Mouse (Mus musculus) erythroblast, adult 5-6 weeks (primary cell): ENCODE data around the gene Zfp28. TPM values are rescaled to one million over a fixed set of nuclear protein-coding genes. Genes with fewer than 3 reads are reported as not detected.
"Not testable (repeated sequence)": the region's sequence is repeated elsewhere in the genome, so short reads cannot be mapped to it uniquely, and the experiment has no call there.

Experiments used
- ATAC-seq: replicated peaks from 2 replicates; pipeline ENCODE4 v1.8.0; 2016; ENCODE audit warnings: moderate number of reproducible peaks, mild to moderate bottlenecking, moderate TSS enrichment, inconsistent platforms; ENCODE audit not compliant: poor library complexity, low FRiP score, severe bottlenecking
- total RNA-seq, 2 experiments: library from RNA; stranded (forward) in 1 of 2; stranded (reverse) in 1 of 2; fragments of 150-400 nt in 1 of 2; fragments of 200-764, 138-1000 nt in 1 of 2; gene quantifications; 2 replicates each; pipeline versions ENCODE4 v1.2.3 to v1.2.4; 2015 to 2017; ENCODE audit warnings: low replicate concordance in 2 of 2

The Zfp28 gene
- total RNA-seq (2015; ENCODE audit: low replicate concordance) (not detected in 2 replicates), total RNA-seq (2017; ENCODE audit: low replicate concordance) (9.6 TPM in 1 of 2 replicates, not detected in the other)

DNA sequence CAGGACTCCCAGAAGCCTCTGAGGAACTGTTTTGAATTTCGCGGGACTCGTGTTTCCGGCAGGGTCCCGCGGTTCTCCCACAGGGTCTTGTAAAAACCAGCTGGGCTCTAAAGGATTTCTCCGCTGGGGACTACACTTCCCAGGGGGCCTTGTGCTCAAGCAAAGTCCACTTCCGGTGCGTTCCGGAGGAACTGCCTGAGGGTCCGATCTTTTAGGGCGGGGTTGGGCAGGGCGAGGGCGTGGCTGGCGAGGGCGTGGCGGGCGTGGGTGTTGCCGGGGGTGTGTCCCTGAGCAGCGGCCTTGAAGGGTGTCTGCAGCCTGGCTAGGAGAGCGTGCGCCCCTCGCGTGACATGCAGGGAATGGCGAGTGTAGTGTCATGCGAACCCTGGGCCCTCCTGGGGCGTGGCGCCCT, at the start of gene Zfp28:
TSS of gene Zfp28 (plus strand) at position 252 of the 412 bp plus-strand sequence.
- ATAC-seq = peak; percentile 84

DNA sequence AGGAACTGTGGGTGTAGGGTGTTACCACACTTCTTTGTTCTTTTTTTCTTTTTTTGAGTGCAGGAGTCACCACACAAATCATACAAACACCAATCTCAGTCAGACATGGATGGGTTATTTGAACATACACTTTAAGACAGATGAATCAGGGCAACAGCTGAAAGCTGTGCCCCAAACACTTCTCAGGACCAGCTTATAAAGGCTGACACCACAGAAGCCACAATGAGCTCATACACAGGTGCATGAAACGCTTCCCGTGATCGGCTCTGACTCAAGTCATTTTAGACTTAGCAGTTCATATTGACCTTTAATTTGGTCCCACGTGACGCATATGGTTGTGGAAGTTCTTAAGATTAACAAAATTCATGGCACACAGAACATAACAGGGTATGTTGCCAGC, 43.2 kb upstream of the Zfp28 start:
- ATAC-seq = no peak

DNA sequence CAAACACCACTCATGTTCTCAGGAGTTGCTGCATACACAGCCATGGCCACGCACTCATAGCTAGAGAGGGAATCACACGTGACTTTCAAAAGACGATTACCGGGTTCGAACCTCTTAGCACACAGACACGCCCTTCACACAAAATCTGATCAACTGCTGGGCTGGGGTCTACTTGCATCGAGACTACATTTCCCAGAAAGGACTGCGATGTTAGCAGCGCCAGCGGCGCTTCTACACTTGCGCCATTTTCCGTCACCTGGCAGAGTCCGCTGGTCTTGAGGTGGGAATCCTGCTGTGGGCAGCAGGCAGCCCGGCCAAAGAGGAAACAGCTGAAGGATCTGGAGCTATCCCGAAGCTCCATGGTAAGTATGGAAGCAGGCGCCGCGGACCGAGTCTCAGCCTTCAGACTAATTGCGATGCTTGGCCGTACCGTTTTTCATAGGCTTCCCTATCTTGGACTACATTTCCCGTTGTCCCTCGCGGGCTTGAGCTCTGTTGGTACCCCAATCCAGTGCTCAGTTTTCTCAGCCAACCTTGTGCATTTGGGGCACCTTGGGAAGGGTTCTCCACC, 39.5 kb upstream of the Zfp28 start, which contains the start of gene Gm3854:
TSS of gene Gm3854 (plus strand) at position 259 of the 571 bp plus-strand sequence.
- no peak for ATAC-seq

DNA sequence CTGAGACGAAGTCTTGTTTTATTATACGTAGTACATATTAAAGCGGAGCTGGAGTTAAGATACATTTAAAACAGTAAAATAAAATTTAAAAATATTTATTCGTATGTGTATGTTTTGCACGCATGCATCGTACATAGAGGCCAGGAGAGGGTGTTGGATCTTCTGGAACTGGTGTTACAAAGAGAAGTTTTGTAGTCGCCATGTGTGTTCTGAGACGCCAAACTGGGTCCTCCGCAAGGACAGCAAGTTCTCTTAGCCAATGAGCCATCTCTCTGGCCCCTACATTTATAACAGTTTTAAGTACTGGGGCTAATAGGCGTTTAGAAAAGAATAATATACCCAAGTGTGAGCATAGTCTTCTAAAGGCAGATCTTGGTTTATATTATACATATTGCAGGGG, 39.0 kb upstream of the Zfp28 start:
- no peak for ATAC-seq

DNA sequence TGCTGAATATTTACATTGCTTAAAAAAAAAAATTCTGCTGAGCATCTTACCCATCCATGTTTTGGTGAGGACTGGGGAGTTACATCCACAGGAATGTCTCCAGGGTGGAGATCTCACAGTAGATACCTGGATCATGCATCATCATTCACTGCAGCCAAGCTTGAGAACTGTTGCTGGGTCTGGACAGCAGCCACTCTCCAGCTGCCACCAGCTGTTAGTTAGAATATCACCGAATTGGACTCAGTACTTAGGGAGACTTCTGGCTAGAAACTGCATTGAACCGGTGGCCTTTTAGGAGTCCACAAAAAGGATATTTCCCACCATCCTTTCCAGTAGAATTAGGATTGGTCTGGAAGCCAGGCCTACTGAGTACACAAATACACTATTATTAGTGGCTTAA, 25.0 kb upstream of the Zfp28 start:
- ATAC-seq = no peak

DNA sequence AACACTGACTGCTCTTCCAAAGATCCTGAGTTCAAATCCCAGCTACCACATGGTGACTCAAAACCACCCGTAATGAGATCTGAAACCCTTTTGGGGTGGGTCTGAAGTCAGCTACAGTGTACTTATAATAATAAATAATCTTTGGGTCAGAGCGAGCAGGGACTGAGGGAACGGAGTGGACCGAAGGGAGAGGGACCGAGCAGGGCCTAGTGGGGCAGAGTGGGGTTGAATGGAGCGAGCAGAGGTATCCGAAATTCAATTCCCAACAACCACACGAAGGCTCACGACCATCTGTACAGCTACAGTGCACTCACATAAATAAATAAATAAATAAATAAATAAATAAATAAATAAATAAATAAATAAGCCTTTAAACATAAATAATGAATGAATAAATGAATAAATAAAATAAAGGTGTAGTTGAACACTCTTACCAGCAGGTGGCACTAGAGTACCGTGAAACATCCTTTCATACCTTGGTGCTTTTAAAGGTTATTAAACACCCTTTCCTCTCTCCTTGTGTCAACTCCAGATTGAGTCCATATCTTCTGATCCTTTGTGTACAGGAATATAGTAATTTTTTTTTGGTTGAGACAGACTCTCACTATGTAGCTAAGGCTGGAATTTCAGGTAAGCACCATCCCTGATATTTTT, 24.0 kb upstream of the Zfp28 start:
- ATAC-seq = no peak

DNA sequence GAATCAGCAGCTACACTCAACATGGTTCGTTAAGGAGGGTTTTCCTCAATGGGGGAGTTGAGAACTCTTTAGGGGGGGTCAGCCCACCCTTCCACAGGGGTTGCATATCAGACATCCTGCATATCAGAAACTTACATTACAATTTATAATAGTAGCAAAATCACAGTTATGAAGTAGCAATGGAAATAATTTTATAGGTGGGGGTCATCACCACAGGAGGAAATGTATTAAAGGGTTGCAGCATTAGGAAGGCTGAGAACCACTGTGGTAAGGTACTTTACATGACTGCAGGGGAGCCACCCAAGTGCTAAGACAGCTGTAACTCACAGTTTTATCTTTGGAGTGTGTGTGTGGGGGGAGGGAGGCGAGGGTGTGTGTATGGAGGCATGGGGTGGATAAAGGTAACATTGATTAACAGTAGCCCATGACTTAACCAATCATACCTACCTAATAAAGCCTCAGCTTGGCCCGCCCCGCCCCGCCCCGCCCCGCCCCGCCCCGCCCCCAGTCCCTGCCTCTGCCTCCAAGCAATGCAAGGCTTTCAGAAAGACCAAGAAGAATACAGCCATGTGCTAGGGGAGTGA, 22.5 kb upstream of the Zfp28 start:
- no peak for ATAC-seq

DNA sequence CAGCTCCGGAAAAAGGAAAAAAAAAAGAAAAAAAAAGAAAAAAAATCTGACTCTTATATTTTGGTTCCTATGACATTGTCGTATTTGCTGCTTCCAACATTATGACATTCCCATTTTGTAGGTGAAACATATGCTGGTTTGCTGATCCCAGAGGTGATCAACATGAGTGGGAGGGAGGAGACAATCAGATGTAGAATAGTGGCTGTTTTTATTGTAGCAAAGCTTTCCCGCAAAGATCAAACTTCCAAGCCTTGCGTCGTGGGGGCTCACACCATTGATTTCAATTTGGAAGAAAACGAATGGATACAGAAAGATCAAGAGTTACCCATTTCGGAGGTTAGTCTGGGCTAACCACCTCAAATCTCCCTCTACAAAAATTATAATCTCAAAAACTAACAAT, 21.3 kb upstream of the Zfp28 start:
- no peak for ATAC-seq

DNA sequence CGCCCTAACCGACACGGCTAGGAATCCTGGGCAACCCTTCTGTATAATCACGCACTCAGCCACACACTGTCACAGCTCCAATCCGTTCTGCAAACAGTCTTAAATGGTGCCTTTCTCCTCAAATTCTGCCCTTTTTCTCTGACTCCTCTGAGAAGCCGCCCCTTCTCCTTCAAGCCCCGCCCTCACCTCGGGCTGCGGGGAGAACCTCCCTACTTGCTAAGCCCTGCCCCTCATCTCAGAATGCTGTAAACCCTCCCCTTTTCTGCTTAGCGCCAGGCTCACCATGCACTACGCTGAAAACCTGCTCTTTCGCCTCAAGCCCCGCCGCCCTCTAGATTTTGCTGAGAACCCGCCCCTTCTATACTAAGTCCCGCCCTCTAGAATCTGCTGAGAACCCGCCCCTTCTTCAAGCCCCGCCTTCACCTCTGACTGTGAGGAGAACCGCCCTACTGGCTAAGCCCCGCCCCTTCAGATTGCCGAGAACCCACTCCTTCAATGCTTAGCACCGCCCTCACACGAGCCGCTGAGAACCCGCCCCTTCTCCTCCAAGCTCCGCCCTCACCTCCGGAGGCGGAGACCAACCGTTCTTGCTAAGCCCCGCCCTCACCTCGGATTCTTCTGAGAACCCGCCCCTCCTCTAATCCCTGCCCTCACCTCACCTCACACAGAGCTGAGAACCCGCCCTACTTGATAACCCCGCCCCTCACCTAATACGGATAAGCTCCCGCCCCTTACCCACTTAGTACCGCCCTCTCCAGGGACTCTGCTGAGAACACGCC, 20.6 kb upstream of the Zfp28 start:
- peak; percentile 75 for ATAC-seq

DNA sequence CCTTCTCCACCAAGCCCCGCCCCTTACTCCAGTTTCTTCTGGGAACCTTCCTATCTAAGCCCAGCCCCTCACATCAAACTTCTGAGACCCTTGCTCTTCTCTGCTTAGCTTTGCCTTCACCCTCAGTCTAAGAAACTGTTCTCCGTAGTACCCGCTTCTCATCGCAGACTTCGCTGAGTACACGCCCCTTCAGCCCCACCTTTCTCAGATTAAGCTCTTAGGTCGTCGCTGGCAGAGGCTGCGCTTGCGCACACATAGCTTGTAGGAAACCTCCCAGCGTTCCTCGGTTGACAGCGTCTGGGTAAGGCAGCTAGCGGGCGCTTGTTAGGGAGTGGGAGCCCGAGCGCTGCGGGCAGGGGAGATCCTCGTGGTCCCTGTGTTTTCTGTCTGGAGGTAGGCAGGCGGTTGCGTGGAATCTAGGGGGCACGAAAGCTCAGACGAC, 20.0 kb upstream of the Zfp28 start, which contains the start of gene Zfp78:
TSS of gene Zfp78 (plus strand) at position 234 of the 442 bp plus-strand sequence.
- ATAC-seq = peak; percentile 82

DNA sequence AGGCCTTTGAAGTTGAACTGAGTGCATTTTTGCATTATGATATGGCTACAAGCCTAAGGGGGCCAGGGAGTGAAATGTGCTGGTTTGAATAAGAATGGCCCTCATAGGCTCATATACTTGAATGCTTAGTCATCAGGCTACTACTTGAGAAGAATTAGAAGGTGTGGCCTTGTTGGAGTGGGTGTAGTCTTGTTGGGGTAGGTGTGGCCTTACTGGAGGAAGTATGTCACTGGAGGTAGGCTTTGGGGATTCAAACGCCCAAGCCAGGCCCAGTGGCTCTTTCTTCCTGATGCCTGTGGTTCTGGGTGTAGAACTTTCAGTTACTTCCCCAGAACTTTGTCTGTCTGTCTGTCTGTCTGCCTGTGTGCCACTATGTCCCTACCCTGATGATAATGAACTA, 18.3 kb upstream of the Zfp28 start:
- no peak for ATAC-seq

DNA sequence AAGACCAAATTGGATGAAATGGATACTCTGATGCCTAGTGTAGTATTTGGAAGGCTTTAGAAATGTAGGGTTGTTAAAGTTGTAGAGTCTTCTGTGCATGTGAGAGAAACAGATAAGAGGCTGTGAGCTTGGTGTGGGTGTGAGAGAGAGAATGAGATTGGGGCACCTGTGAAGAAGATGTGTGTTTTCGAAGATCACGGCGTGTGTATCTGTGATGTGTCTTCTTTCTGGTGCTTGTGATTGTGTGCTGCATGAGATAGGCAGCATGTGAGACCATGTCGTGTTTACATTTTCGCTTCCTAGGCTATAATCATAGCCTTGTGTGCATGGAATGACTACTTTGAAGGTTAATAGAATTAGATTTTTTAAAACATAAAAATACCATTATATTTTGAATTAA, 15.9 kb upstream of the Zfp28 start:
- no peak for ATAC-seq

DNA sequence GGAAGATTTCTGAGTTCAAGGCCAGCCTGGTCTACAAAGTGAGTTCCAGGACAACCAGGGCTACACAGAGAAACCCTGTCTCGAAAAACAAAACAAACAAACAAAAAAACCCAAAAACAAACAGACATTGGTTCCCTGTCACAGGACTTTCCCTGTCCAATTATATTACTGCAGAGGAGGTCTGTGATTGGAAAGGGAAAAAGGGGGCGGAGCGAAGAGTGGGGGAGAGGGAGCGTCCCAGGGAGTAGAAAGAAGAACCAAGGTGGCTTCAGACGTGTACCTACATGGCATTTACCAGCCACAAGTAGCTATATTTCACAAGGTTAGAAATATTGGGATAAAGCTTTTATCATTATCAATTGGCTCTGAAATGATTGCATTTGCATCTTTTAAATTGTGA, 14.9 kb upstream of the Zfp28 start:
- ATAC-seq = not testable (repeated sequence)

DNA sequence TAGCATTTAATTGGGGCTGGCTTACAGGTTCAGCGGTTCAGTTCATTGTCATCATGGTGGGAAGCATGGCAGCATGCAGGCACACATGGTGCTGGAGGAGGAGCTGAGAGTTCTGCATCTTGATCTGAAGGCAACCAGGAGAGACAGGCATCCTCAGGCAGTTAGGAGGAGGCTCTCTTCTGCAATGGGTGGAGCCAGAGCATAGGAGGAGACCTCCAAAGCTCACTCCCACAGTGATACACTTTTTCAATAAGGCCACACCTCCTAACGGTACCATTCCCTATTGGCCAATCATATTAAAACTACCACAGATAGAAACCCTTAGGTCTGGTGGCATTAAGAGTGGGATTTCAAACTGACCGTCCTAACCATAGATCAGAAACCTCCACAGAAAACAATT, 13.6 kb upstream of the Zfp28 start:
- no peak for ATAC-seq

DNA sequence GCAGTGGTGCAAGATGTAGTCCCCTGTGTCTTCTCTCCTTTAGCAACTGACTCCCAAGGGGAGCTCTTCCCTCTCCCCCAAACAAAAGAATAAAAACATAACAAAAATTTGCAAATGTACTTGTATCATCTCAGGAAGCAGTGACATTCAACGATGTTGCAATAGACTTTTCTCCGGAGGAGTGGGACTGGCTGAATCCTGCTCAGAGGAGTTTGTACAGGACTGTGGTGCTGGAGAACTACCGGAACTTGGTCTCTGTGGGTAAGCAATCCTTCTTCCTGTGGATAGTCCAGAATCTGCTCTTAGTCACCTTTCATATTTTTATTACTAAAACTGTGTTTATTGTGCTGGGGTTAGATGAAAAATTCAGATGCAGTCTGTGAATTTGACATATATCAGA, 10.1 kb upstream of the Zfp28 start:
- no peak for ATAC-seq

DNA sequence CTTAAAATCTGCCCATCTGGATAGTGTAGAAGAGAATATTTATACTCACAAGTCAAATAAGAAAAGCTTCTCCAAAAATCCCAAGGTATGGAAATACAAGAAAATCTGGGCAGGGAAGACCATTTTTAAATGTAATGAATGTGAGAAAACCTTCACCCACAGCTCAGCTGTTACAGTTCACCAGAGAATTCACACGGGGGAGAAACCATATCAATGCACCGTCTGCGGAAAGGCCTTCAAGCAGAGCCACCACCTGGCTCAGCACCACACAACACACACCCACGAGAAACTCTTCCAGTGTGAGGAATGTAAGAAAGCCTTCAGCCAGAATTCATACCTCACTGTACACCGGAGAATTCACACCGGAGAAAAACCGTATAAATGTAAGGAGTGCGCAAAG, 4.7 kb upstream of the Zfp28 start:
- ATAC-seq = no peak

DNA sequence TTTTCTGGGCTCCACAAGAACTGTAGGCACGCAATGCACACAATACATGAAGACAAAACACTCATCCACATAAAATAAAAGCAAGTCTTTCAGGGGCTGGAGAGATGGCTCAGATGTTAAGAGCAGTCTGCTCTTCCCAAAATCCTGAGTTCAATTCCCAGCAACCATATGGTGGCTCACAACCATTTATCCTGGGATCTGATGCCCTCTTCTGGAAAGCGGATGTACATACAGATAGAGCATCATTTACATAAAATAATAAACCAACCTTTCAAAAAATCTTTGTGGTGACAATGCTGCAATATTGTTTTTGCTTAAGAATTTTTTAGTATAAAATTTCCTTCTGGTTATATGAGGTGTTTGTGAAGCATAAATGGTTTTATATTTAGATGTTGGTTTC, 1.7 kb upstream of the Zfp28 start:
- no peak for ATAC-seq

DNA sequence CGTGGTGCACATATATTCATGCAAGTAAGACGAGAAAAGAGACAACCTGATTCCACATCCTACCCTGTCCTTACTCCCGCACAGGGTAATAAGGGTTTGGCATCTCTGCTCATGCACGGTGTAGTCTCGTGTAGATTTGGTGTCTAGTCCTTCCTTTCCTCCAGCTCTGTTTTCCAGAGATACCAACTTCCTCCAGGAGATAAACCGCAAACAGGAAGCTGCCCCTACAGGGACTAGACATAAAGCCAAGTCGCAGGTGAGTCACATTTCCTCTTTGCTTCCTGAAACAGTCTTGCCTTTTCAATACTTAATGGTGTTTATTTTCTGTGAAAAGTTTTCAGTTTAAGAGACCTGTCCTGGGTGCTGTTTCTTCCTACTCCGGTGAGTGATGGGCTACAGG, 916 bp downstream of the Zfp28 start:
- no peak for ATAC-seq

DNA sequence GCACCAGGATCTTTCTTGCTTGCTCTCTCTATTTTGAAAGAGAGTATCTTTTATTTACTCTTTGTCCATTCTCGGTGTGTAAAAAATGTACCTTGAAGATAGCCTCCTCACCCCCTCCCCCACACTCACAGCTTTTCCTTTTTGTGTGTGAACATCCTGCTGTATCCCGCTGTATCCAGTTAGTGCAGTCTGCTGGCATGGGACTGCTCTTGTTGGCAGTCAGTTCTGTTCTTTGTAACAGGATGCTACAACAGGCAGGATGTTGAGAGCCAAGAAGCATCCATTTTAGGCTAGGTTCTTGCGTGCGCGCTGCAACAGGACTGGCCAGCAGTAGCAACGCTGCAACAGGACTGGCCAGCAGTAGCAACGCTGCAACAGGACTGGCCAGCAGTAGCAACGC, 3.9 kb downstream of the Zfp28 start:
- no peak for ATAC-seq

DNA sequence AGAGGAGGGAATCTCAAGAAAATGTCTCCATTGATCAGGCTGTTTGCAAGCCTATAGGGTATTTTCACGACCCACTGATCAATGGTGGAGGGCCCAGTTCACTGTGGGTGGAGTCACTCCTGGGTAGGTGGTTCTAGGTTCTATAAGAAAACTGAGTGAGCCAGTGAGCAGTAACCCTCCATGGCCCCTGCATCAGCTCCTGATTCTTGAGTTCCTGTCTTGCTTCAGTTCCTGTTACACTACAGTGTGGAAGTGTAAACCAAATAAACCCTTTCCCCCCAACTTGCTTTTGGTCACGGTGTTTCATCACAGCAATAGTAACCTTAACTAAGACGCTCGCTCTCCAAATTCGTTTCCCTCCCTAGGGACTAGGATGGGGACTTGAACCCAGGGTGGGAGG, 5.9 kb downstream of the Zfp28 start:
- ATAC-seq = no peak

DNA sequence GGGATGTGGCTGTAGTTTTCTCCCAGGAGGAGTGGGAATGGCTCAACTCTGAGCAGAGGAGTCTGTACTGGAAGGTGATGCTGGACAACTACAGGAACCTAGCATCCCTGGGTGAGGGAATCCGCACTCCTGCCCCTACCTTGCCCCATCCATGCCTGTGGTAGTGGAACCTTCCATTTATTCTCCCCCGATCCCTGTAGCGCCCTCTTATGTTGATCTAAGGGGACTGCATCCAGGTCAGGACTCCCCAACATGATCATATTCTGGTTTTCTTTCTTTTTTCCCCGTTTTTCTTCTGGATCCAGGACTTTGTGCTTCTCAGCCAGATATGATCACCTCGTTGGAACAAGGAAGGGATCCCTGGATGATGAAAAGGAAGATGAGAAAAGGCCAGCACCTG, 6.4 kb downstream of the Zfp28 start:
- no peak for ATAC-seq
